Mouse (Mus musculus): ENCODE results near the gene Hip1r. TPM values are rescaled to one million over a fixed set of nuclear protein-coding genes. Genes with fewer than 3 reads are reported as not detected.

The Hip1r gene
- polyA plus RNA-seq, 1 experiment = not detected

DNA sequence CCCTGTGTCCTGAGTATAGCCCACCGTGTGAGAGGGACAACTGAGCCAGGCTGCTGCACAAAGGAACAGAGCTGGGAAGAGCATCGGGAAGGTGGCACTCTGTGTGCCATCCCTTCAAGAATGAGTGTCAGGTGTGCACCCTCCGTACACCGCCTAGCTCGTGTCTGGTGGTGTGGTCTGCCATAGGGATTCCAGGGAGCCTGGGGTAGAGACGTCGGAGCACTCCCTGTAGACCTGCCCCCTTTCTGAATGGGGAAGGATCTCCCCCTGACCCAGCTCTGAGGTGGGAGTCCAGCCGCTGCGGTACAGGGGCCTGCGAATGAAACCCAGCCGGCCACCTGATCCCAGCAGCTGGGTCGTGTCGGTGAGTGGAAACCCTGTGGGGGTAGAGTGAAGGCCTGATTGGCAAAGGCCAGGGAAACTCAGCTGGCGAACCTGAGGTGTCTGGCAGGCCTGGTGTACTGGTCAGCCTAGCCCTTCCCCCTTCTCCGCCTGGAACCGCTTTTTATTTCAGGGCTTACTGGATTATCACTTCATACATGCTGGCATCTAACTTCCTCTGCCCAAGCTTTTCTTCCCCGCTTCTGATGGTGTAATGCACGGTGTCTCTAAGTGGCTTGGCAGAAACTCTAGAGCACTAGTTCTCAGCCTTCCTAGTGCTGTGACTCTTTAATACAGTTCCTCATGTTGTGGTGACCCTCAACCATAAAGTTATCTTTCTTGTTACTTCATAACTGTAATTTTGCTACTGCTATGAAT lies 6.0 kb downstream of the Hip1r start:
- Histone ChIP-seq H3K27ac (ENCODE audit: insufficient read depth, low read depth, low read length) (no peak overlapping the region), H3K4me1 (ENCODE audit: control insufficient read depth, insufficient read depth, low read length) (peaks cover 31% of the 10 kb centered on the region), H3K4me3 (ENCODE audit: insufficient read depth, low read depth, low read length) (no peak overlapping the region)
- TF ChIP-seq POLR2A (IDR thresholded peaks at IDR 0.05; ENCODE audit: insufficient read depth, low read depth, low read length) (no peak), CTCF (IDR thresholded peaks at IDR 0.05; ENCODE audit: insufficient read depth, low read depth, low read length) (no peak)
- 85% methylated on average over 18 of the region's 18 CpGs for WGBS

GRCm38 (mm10) chr5:123979980-123980369 lies 6.5 kb downstream of the Hip1r start:
- Histone ChIP-seq H3K27ac (ENCODE audit: insufficient read depth, low read depth, low read length) (no peak overlapping the region), H3K4me1 (ENCODE audit: control insufficient read depth, insufficient read depth, low read length) (peaks cover 27% of the 10 kb centered on the region), H3K4me3 (ENCODE audit: insufficient read depth, low read depth, low read length) (no peak overlapping the region)
- TF ChIP-seq POLR2A (IDR thresholded peaks at IDR 0.05; ENCODE audit: insufficient read depth, low read depth, low read length) = no peak
- 90% methylated on average over 4 of the region's 4 CpGs for WGBS

DNA sequence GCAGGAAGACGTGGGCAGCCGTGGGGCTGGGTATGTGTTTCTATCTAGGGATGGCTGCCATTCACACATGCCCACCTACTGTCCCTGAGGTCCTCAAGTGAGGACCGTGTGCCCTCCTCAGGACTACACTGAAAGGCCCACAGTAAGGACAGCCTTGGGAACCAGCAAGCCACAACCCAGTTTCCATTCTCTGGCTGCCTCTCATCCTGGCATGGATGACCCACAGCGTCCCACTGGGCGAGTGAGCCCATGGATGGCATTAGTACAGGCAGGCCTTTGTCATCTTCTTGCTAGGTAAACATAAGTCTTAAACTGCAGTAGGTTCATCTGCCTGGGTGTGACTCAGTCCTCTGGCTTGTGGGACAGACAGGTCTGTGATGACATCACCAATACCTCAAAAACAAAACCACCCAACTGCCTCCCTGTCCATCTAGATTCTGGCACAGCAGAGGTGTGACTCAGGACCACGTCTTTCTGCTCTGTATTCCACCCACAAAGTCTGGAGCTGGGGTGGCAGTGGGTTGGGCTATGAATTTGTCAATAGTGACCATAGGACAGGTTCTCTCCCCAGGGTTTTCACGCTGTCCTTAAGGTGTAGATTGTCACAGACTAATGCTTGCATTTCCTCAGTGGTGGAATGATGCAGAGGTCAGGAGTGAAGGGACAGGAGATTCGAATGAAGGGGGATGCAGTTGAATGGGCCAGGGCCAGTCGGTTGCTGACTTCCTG lies 7.3 kb downstream of the Hip1r start:
- no peak overlapping the region for H3K27ac ChIP-seq (ENCODE audit: insufficient read depth, low read depth, low read length)
- 68% methylated on average over 9 of the region's 9 CpGs for WGBS
- no peak for TF ChIP-seq CTCF (IDR thresholded peaks at IDR 0.05; ENCODE audit: insufficient read depth, low read depth, low read length)
- TF ChIP-seq POLR2A (IDR thresholded peaks at IDR 0.05; ENCODE audit: insufficient read depth, low read depth, low read length) = no peak
- no peak overlapping the region for H3K4me3 ChIP-seq (ENCODE audit: insufficient read depth, low read depth, low read length)
- peaks cover 29% of the 10 kb centered on the region for H3K4me1 ChIP-seq (ENCODE audit: control insufficient read depth, insufficient read depth, low read length)

DNA sequence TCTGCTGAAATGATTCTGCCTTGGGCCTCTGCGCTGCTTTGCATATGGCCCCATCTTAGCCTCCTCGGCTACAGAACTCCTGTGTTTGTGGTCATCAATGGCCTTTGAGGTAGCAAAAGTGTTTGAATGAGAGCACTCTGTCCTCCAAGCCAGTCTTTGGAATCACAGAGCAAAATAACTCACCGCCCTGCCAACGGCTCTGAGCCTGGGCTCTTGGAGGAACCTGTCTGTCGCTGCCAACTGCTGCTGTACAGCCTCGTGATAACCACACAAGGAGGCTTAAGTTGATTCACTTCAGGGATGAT lies 7.8 kb downstream of the Hip1r start:
- no peak for TF ChIP-seq CTCF (IDR thresholded peaks at IDR 0.05; ENCODE audit: insufficient read depth, low read depth, low read length)
- TF ChIP-seq POLR2A (IDR thresholded peaks at IDR 0.05; ENCODE audit: insufficient read depth, low read depth, low read length) = no peak
- Histone ChIP-seq H3K4me3 (ENCODE audit: insufficient read depth, low read depth, low read length) (no peak overlapping the region), H3K27ac (ENCODE audit: insufficient read depth, low read depth, low read length) (no peak overlapping the region), H3K4me1 (ENCODE audit: control insufficient read depth, insufficient read depth, low read length) (peaks cover 27% of the 10 kb centered on the region)
- WGBS = 55% methylated on average over 6 of the region's 6 CpGs

GRCm38 (mm10) chr5:123982838-123983237 lies 9.4 kb downstream of the Hip1r start:
- Histone ChIP-seq H3K4me1 (ENCODE audit: control insufficient read depth, insufficient read depth, low read length) (peaks cover 27% of the 10 kb centered on the region), H3K4me3 (ENCODE audit: insufficient read depth, low read depth, low read length) (no peak overlapping the region), H3K27ac (ENCODE audit: insufficient read depth, low read depth, low read length) (no peak overlapping the region)
- 87% methylated on average over 11 of the region's 11 CpGs for WGBS
- no peak for TF ChIP-seq POLR2A (IDR thresholded peaks at IDR 0.05; ENCODE audit: insufficient read depth, low read depth, low read length)
- no peak for TF ChIP-seq CTCF (IDR thresholded peaks at IDR 0.05; ENCODE audit: insufficient read depth, low read depth, low read length)

GRCm38 (mm10) chr5:123985434-123985833 lies 12.0 kb downstream of the Hip1r start:
- 81% methylated on average over 9 of the region's 9 CpGs for WGBS
- TF ChIP-seq POLR2A (IDR thresholded peaks at IDR 0.05; ENCODE audit: insufficient read depth, low read depth, low read length) = no peak
- TF ChIP-seq CTCF (IDR thresholded peaks at IDR 0.05; ENCODE audit: insufficient read depth, low read depth, low read length) = no peak
- no peak overlapping the region for H3K27ac ChIP-seq (ENCODE audit: insufficient read depth, low read depth, low read length)
- H3K4me3 ChIP-seq (ENCODE audit: insufficient read depth, low read depth, low read length) = no peak overlapping the region
- peaks cover 19% of the 10 kb centered on the region for H3K4me1 ChIP-seq (ENCODE audit: control insufficient read depth, insufficient read depth, low read length)

GRCm38 (mm10) chr5:123986925-123987324 lies 13.5 kb downstream of the Hip1r start:
- Histone ChIP-seq H3K4me1 (ENCODE audit: control insufficient read depth, insufficient read depth, low read length) (peaks cover 20% of the 10 kb centered on the region), H3K27ac (ENCODE audit: insufficient read depth, low read depth, low read length) (no peak overlapping the region), H3K4me3 (ENCODE audit: insufficient read depth, low read depth, low read length) (no peak overlapping the region)
- 86% methylated on average over 2 of the region's 2 CpGs for WGBS
- TF ChIP-seq POLR2A (IDR thresholded peaks at IDR 0.05; ENCODE audit: insufficient read depth, low read depth, low read length) (no peak), CTCF (IDR thresholded peaks at IDR 0.05; ENCODE audit: insufficient read depth, low read depth, low read length) (no peak)

DNA sequence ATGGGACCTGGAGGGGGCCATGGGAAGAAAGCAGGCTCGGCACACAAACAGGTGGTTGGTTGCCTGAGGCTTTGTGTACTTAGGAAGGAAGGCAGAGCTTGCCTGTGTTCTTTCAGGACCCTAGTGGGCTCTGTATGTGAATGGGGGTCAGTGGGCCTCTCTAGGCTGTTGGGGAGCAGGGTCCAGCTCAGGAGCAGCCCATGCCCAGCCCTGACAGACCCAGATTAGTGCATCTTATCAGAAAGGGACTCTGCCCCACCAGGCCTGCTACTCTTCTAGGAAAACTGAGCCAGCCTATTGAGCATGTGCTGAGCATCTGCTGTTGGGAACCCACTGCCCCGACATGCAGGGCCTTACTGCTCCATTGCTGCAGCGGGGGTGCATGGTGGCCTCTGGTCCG lies 14.1 kb downstream of the Hip1r start:
- Histone ChIP-seq H3K27ac (ENCODE audit: insufficient read depth, low read depth, low read length) (no peak overlapping the region), H3K4me1 (ENCODE audit: control insufficient read depth, insufficient read depth, low read length) (peaks cover 26% of the 10 kb centered on the region), H3K4me3 (ENCODE audit: insufficient read depth, low read depth, low read length) (no peak overlapping the region)
- TF ChIP-seq CTCF (IDR thresholded peaks at IDR 0.05; ENCODE audit: insufficient read depth, low read depth, low read length) (no peak), POLR2A (IDR thresholded peaks at IDR 0.05; ENCODE audit: insufficient read depth, low read depth, low read length) (no peak)
- 89% methylated on average over 4 of the region's 4 CpGs for WGBS
